Mouse (Mus musculus): ENCODE measurements around the gene E330014E10Rik. TPM values are rescaled to one million over a fixed set of nuclear protein-coding genes. Genes with fewer than 3 reads are reported as not detected.
"Not testable (repeated sequence)": the region's sequence is repeated elsewhere in the genome, so short reads cannot be mapped to it uniquely, and the experiment has no call there.

E330014E10Rik gene
- not detected in 2 replicates for total RNA-seq (2012; rRNA removed)
- total RNA-seq (2014; rRNA removed), result not detected in 2 replicates
- not detected in 2 replicates for polyA plus RNA-seq (2012; ENCODE audit: insufficient read length, low read depth)

GRCm38 (mm10) chr5:95775690-95776089 is at the start of gene E330014E10Rik:
Gene E330014E10Rik (plus strand): TSS chr5:95775990.
- DNase-seq (ENCODE audit: extremely low read depth); in situ Hi-C loops (cut with MboI; ENCODE audit: low pct_ligation_motif_present, low pct_unique_long_range_greater_than_20kb, low sequenced_read_pairs); H3K4me2 ChIP-seq (ENCODE audit: insufficient read depth, low read depth, poor library complexity, severe bottlenecking); H3K9ac ChIP-seq (ENCODE audit: insufficient read depth, low read depth); H3K36me3 ChIP-seq (replicated peaks in 1 of 2; ENCODE audit: control insufficient read depth in 1 of 2, insufficient read depth in 1 of 2, low read length in 1 of 2); H3K27me3 ChIP-seq (replicated peaks); H3K4me1 ChIP-seq (ENCODE audit: control insufficient read depth in 1 of 2, insufficient read depth in 2 of 2); H3K27ac ChIP-seq (ENCODE audit: insufficient read depth, low read depth); H3K79me2 ChIP-seq (replicated peaks; ENCODE audit: control insufficient read depth, extremely low read depth, insufficient read depth, poor library complexity, severe bottlenecking); H3K4me3 ChIP-seq (replicated peaks in 1 of 3; ENCODE audit: low read depth in 2 of 3, low read length in 2 of 3, poor library complexity in 1 of 3); dilution Hi-C loops (cut with MboI; ENCODE audit: extremely low pct_ligation_motif_present, extremely low pct_unique_long_range_greater_than_20kb, low sequenced_read_pairs); H3K9me3 ChIP-seq (replicated peaks; ENCODE audit: low read length): not testable (repeated sequence)

DNA sequence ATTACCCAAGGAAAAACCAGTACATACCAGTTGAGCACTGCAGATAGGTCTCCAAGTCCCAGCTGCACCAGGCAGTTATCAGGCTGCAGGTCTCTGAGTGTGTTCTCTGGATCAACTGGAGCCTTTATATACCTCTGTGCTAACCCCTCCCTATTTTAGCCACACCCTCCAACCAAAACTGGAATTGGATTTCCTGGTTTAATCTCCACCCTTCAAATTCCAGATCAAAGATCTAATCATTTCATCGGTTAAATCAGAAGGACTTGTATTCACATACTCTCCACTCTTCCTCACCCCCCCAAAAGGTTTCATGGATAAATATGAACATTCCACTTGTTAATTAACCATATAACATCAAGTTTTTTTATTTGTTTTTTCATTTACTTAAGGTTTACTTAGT is 39.7 kb upstream of the E330014E10Rik start, which contains the start of gene Gm7978:
Gene Gm7978 (minus strand): TSS at position 101 of the 400 bp plus-strand sequence.
- not testable (repeated sequence) for H3K4me1 ChIP-seq (ENCODE audit: control insufficient read depth in 1 of 2, insufficient read depth in 2 of 2)

DNA sequence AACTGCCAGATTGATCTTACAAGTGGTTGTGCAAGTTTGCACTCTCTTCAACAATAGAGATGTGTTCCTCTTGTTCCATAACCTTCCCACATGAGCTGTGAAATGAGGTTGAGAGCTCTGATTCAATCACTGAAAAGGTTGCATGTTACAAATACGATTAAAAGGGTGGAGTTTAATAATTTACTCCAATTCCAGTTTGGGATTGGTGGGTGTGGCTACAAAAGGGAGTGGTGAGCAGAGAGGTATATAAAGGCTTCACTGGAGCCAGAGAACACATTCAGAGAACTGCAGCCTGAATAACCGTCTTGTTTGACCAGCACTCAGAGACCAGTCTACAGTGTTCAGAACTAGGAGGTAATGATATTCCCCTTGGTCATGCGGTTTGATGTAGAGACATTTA is 34.1 kb upstream of the E330014E10Rik start, which contains the start of gene Gm7982:
Gene Gm7982 (plus strand): TSS at position 301 of the 400 bp plus-strand sequence.
- H3K79me2 ChIP-seq (replicated peaks; ENCODE audit: control insufficient read depth, extremely low read depth, insufficient read depth, poor library complexity, severe bottlenecking); H3K4me1 ChIP-seq (ENCODE audit: control insufficient read depth in 1 of 2, insufficient read depth in 2 of 2); H3K4me2 ChIP-seq (ENCODE audit: insufficient read depth, low read depth, poor library complexity, severe bottlenecking); H3K9ac ChIP-seq (ENCODE audit: insufficient read depth, low read depth); dilution Hi-C loops (cut with MboI; ENCODE audit: extremely low pct_ligation_motif_present, extremely low pct_unique_long_range_greater_than_20kb, low sequenced_read_pairs); H3K9me3 ChIP-seq (replicated peaks; ENCODE audit: low read length); H3K27me3 ChIP-seq (replicated peaks); H3K36me3 ChIP-seq (replicated peaks in 1 of 2; ENCODE audit: control insufficient read depth in 1 of 2, insufficient read depth in 1 of 2, low read length in 1 of 2); DNase-seq (ENCODE audit: extremely low read depth); H3K27ac ChIP-seq (ENCODE audit: insufficient read depth, low read depth); in situ Hi-C loops (cut with MboI; ENCODE audit: low pct_ligation_motif_present, low pct_unique_long_range_greater_than_20kb, low sequenced_read_pairs); H3K4me3 ChIP-seq (replicated peaks in 1 of 3; ENCODE audit: low read depth in 2 of 3, low read length in 2 of 3, poor library complexity in 1 of 3): not testable (repeated sequence)

More for the DNA sequence above, 39.7 kb upstream of the E330014E10Rik start, which contains the start of gene Gm7978:
- dilution Hi-C loops (cut with MboI; ENCODE audit: extremely low pct_ligation_motif_present, extremely low pct_unique_long_range_greater_than_20kb, low sequenced_read_pairs); H3K9ac ChIP-seq (ENCODE audit: insufficient read depth, low read depth); in situ Hi-C loops (cut with MboI; ENCODE audit: low pct_ligation_motif_present, low pct_unique_long_range_greater_than_20kb, low sequenced_read_pairs); DNase-seq (ENCODE audit: extremely low read depth); H3K9me3 ChIP-seq (replicated peaks; ENCODE audit: low read length); H3K27me3 ChIP-seq (replicated peaks); H3K79me2 ChIP-seq (replicated peaks; ENCODE audit: control insufficient read depth, extremely low read depth, insufficient read depth, poor library complexity, severe bottlenecking); H3K4me2 ChIP-seq (ENCODE audit: insufficient read depth, low read depth, poor library complexity, severe bottlenecking); H3K27ac ChIP-seq (ENCODE audit: insufficient read depth, low read depth); H3K36me3 ChIP-seq (replicated peaks in 1 of 2; ENCODE audit: control insufficient read depth in 1 of 2, insufficient read depth in 1 of 2, low read length in 1 of 2); H3K4me3 ChIP-seq (replicated peaks in 1 of 3; ENCODE audit: low read depth in 2 of 3, low read length in 2 of 3, poor library complexity in 1 of 3): not testable (repeated sequence)

DNA sequence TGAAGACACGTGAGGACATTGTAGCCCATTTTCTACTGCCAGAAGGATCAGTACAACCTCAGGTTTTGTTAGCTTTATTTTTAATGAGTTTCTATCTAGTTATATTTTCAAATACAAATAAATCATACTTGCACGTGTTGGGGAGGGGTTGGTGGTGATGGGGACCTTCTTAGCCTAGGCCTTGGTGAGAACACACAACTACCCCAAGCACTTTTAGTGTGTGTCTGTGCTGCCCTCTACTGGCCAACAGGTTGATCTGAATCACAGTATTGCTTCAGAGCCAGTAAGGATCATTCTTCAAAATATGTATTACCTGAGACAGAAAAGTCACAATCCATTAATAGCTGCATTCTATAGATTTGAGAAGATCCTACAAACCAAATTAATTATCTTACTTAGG is 35.1 kb downstream of the E330014E10Rik start:
- dilution Hi-C loops (cut with MboI; ENCODE audit: extremely low pct_ligation_motif_present, extremely low pct_unique_long_range_greater_than_20kb, low sequenced_read_pairs); H3K27ac ChIP-seq (ENCODE audit: insufficient read depth, low read depth); H3K27me3 ChIP-seq (replicated peaks); H3K4me1 ChIP-seq (ENCODE audit: control insufficient read depth in 1 of 2, insufficient read depth in 2 of 2); H3K4me2 ChIP-seq (ENCODE audit: insufficient read depth, low read depth, poor library complexity, severe bottlenecking); DNase-seq (ENCODE audit: extremely low read depth); H3K9me3 ChIP-seq (replicated peaks; ENCODE audit: low read length); H3K79me2 ChIP-seq (replicated peaks; ENCODE audit: control insufficient read depth, extremely low read depth, insufficient read depth, poor library complexity, severe bottlenecking); in situ Hi-C loops (cut with MboI; ENCODE audit: low pct_ligation_motif_present, low pct_unique_long_range_greater_than_20kb, low sequenced_read_pairs); H3K4me3 ChIP-seq (replicated peaks in 1 of 3; ENCODE audit: low read depth in 2 of 3, low read length in 2 of 3, poor library complexity in 1 of 3); H3K36me3 ChIP-seq (replicated peaks in 1 of 2; ENCODE audit: control insufficient read depth in 1 of 2, insufficient read depth in 1 of 2, low read length in 1 of 2); H3K9ac ChIP-seq (ENCODE audit: insufficient read depth, low read depth): not testable (repeated sequence)
